Mouse (Mus musculus) adrenal gland, postnatal 14 days (tissue): ENCODE results near the gene Hist1h2ac. TPM values are rescaled to one million over a fixed set of nuclear protein-coding genes. Genes with fewer than 3 reads are reported as not detected.

Experiments
- microRNA-seq, 2 experiments: library from miRNA; unstranded; fragments of <30 nt; microRNA quantifications; one replicate each; pipeline ENCODE4 v1.2.0; 2021
- total RNA-seq: library from RNA; stranded (reverse); gene quantifications from 2 replicates; pipeline ENCODE4 v1.2.3, GENCODE M21; 2021

Hist1h2ac gene
- total RNA-seq, 1 experiment from 2014 or later: 8.0 TPM

Small RNA genes within 50 kb of the gene (microRNA-seq; reads per million reads assigned to microRNA genes)
- gene Gm44350: 0 reads per million in 2 experiments

Other genes with a start within 250 kb of the Hist1h2ac start
- gene Btn1a1, start 218.0 kb downstream of the Hist1h2ac start, total RNA-seq: 0.19 TPM in 1 of 2 replicates, not detected in the other
- not detected in 2 replicates for gene Btn2a2, start 195.1 kb downstream of the Hist1h2ac start, total RNA-seq
- gene Hist1h4h, start 152.9 kb downstream of the Hist1h2ac start, total RNA-seq: 699 and 771 TPM in 2 replicates
- gene Hist1h2af, start 150.0 kb downstream of the Hist1h2ac start, total RNA-seq: 182 and 192 TPM in 2 replicates
- 64.2 and 80.0 TPM in 2 replicates for gene Hist1h3g, start 148.5 kb downstream of the Hist1h2ac start, total RNA-seq
- gene Hist1h2bh, start 140.6 kb downstream of the Hist1h2ac start, total RNA-seq: 18.0 and 26.2 TPM in 2 replicates
- gene Hist1h3f, start 139.9 kb downstream of the Hist1h2ac start, total RNA-seq: 72.3 and 84.2 TPM in 2 replicates
- 307 and 382 TPM in 2 replicates for gene Hist1h4f, start 132.3 kb downstream of the Hist1h2ac start, total RNA-seq
- 19.2 and 24.2 TPM in 2 replicates for gene Hist1h1d, start 130.7 kb downstream of the Hist1h2ac start, total RNA-seq
- 184 TPM in 2 replicates for gene Hist1h3e, start 121.6 kb downstream of the Hist1h2ac start, total RNA-seq
- gene Hist1h2ae, start 112.7 kb downstream of the Hist1h2ac start, total RNA-seq: 28.8 and 36.1 TPM in 2 replicates
- gene Hist1h2bg, start 112.6 kb downstream of the Hist1h2ac start, total RNA-seq: 288 and 319 TPM in 2 replicates
- gene Hist1h2bf, start 109.8 kb downstream of the Hist1h2ac start, total RNA-seq: 127 and 167 TPM in 2 replicates
- 12.6 and 14.1 TPM in 2 replicates for gene Hist1h2ad, start 109.6 kb downstream of the Hist1h2ac start, total RNA-seq
- gene Hist1h3d, start 108.2 kb downstream of the Hist1h2ac start, total RNA-seq: 27.2 and 39.2 TPM in 2 replicates
- 250 and 265 TPM in 2 replicates for gene Hist1h4d, start 102.3 kb downstream of the Hist1h2ac start, total RNA-seq
- 22.3 and 25.1 TPM in 2 replicates for gene Hist1h2be, start 62.8 kb downstream of the Hist1h2ac start, total RNA-seq
- gene Hist1h1e, start 61.4 kb downstream of the Hist1h2ac start, total RNA-seq: 139 and 157 TPM in 2 replicates
- 84.6 and 133 TPM in 2 replicates for gene Hist1h2bc, start 251 bp upstream of the Hist1h2ac start, total RNA-seq
- 0.37 and 0.83 TPM in 2 replicates for gene Hist1h1t, start 11.9 kb upstream of the Hist1h2ac start, total RNA-seq
- gene Hist1h4c, start 14.5 kb upstream of the Hist1h2ac start, total RNA-seq: 161 and 165 TPM in 2 replicates
- 29.0 and 39.1 TPM in 2 replicates for gene Hfe, start 26.9 kb upstream of the Hist1h2ac start, total RNA-seq
- 300 and 304 TPM in 2 replicates for gene Hist1h1c, start 54.9 kb upstream of the Hist1h2ac start, total RNA-seq
- gene Hist1h3c, start 61.7 kb upstream of the Hist1h2ac start, total RNA-seq: 82.5 and 109 TPM in 2 replicates
- gene Hist1h2bb, start 62.8 kb upstream of the Hist1h2ac start, total RNA-seq: 125 and 171 TPM in 2 replicates
- gene Hist1h2ab, start 67.2 kb upstream of the Hist1h2ac start, total RNA-seq: 157 and 198 TPM in 2 replicates
- 247 and 351 TPM in 2 replicates for gene Hist1h3b, start 68.3 kb upstream of the Hist1h2ac start, total RNA-seq
- 217 and 308 TPM in 2 replicates for gene Hist1h4b, start 73.1 kb upstream of the Hist1h2ac start, total RNA-seq
- 164 and 198 TPM in 2 replicates for gene Hist1h4a, start 77.3 kb upstream of the Hist1h2ac start, total RNA-seq
- 183 and 216 TPM in 2 replicates for gene Hist1h3a, start 78.4 kb upstream of the Hist1h2ac start, total RNA-seq
- gene Hist1h1a, start 79.7 kb upstream of the Hist1h2ac start, total RNA-seq: 172 and 219 TPM in 2 replicates
- not detected in 2 replicates for gene Trim38, start 86.0 kb upstream of the Hist1h2ac start, total RNA-seq
- gene Slc17a2, start 123.0 kb upstream of the Hist1h2ac start, total RNA-seq: 0.68 and 12.9 TPM in 2 replicates
- gene Slc17a3, start 155.5 kb upstream of the Hist1h2ac start, total RNA-seq: 0.38 and 4.4 TPM in 2 replicates
- gene Slc17a1, start 183.8 kb upstream of the Hist1h2ac start, total RNA-seq: 1.1 TPM in 1 of 2 replicates, not detected in the other
- gene Slc17a4, start 231.1 kb upstream of the Hist1h2ac start, total RNA-seq: 0.45 and 4.8 TPM in 2 replicates